Mouse (Mus musculus): ENCODE measurements around the gene Olfr522. TPM values are rescaled to one million over a fixed set of nuclear protein-coding genes. Genes with fewer than 3 reads are reported as not detected.

Olfr522 gene
- polyA plus RNA-seq, 1 experiment from 2014 or later, result not detected

Other genes starting within 250 kb of the Olfr522 start
- 0.60 TPM in 1 of 2 replicates, not detected in the other for gene Utf1, start 221.0 kb downstream of the Olfr522 start, polyA plus RNA-seq (2015; fragmentation: Nextera tagmentation; extraction: Ambion mirVana)
- gene 6430531B16Rik, start 186.0 kb downstream of the Olfr522 start, polyA plus RNA-seq (2015; fragmentation: Nextera tagmentation; extraction: Ambion mirVana), result 0.57 TPM in 1 of 2 replicates, not detected in the other
- gene Adam8, start 172.2 kb downstream of the Olfr522 start, polyA plus RNA-seq (2015; fragmentation: Nextera tagmentation; extraction: Ambion mirVana), result 1.3 and 3.1 TPM in 2 replicates
- 27.6 and 32.0 TPM in 2 replicates for gene Zfp511, start 128.4 kb downstream of the Olfr522 start, polyA plus RNA-seq (2015; fragmentation: Nextera tagmentation; extraction: Ambion mirVana)
- 27.4 and 37.0 TPM in 2 replicates for gene Tubgcp2, start 128.1 kb downstream of the Olfr522 start, polyA plus RNA-seq (2015; fragmentation: Nextera tagmentation; extraction: Ambion mirVana)
- gene Msx3, start 115.7 kb downstream of the Olfr522 start, polyA plus RNA-seq (2015; fragmentation: Nextera tagmentation; extraction: Ambion mirVana), result not detected in 2 replicates
- 0.45 and 0.67 TPM in 2 replicates for gene Caly, start 82.2 kb downstream of the Olfr522 start, polyA plus RNA-seq (2015; fragmentation: Nextera tagmentation; extraction: Ambion mirVana)
- 0.29 TPM in 1 of 2 replicates, not detected in the other for gene Prap1, start 71.4 kb downstream of the Olfr522 start, polyA plus RNA-seq (2015; fragmentation: Nextera tagmentation; extraction: Ambion mirVana)
- gene Fuom, start 62.3 kb downstream of the Olfr522 start, polyA plus RNA-seq (2015; fragmentation: Nextera tagmentation; extraction: Ambion mirVana), result 79.5 and 107 TPM in 2 replicates
- gene Paox, start 49.0 kb downstream of the Olfr522 start, polyA plus RNA-seq (2015; fragmentation: Nextera tagmentation; extraction: Ambion mirVana), result 11.1 and 11.7 TPM in 2 replicates
- gene Echs1, start 48.3 kb downstream of the Olfr522 start, polyA plus RNA-seq (2015; fragmentation: Nextera tagmentation; extraction: Ambion mirVana), result 192 and 217 TPM in 2 replicates
- 27.8 and 33.4 TPM in 2 replicates for gene Mtg1, start 27.2 kb downstream of the Olfr522 start, polyA plus RNA-seq (2015; fragmentation: Nextera tagmentation; extraction: Ambion mirVana)
- gene Sprn, start 9.9 kb downstream of the Olfr522 start, polyA plus RNA-seq (2015; fragmentation: Nextera tagmentation; extraction: Ambion mirVana), result 0.05 and 0.36 TPM in 2 replicates
- gene Olfr523, start 8.5 kb upstream of the Olfr522 start, polyA plus RNA-seq (2015; fragmentation: Nextera tagmentation; extraction: Ambion mirVana), result not detected in 2 replicates
- 0.06 and 0.42 TPM in 2 replicates for gene Olfr524, start 41.2 kb upstream of the Olfr522 start, polyA plus RNA-seq (2015; fragmentation: Nextera tagmentation; extraction: Ambion mirVana)
- gene Cd163l1, start 53.5 kb upstream of the Olfr522 start, polyA plus RNA-seq (2015; fragmentation: Nextera tagmentation; extraction: Ambion mirVana), result 0.87 and 8.2 TPM in 2 replicates
- gene 5830411N06Rik, start 82.5 kb upstream of the Olfr522 start, polyA plus RNA-seq (2015; fragmentation: Nextera tagmentation; extraction: Ambion mirVana), result 0.04 and 0.52 TPM in 2 replicates
- not detected in 2 replicates for gene Olfr525, start 156.1 kb upstream of the Olfr522 start, polyA plus RNA-seq (2015; fragmentation: Nextera tagmentation; extraction: Ambion mirVana)
- gene Olfr527, start 169.3 kb upstream of the Olfr522 start, polyA plus RNA-seq (2015; fragmentation: Nextera tagmentation; extraction: Ambion mirVana), result not detected in 2 replicates
- gene Olfr60, start 196.9 kb upstream of the Olfr522 start, polyA plus RNA-seq (2015; fragmentation: Nextera tagmentation; extraction: Ambion mirVana), result not detected in 2 replicates
- not detected in 2 replicates for gene Olfr530, start 211.6 kb upstream of the Olfr522 start, polyA plus RNA-seq (2015; fragmentation: Nextera tagmentation; extraction: Ambion mirVana)
- not detected in 2 replicates for gene Olfr531, start 238.2 kb upstream of the Olfr522 start, polyA plus RNA-seq (2015; fragmentation: Nextera tagmentation; extraction: Ambion mirVana)